Mouse (Mus musculus): ENCODE results near the gene Tcap.

- TF ChIP-seq CTCF (IDR thresholded peaks at IDR 0.05; ENCODE audit: borderline replicate concordance, control insufficient read depth, extremely low read depth, insufficient read depth, low read length, poor library complexity) (no peak), POLR2A (IDR thresholded peaks at IDR 0.05; ENCODE audit: control insufficient read depth, extremely low read depth, insufficient read depth, low read length, poor library complexity) (no peak)
Observed at GRCm38 (mm10) chr11:98376756-98377155, 6.9 kb upstream of the Tcap start.

Data from thymus, adult 2 months (tissue).